In genomic region chr16:17402855-17403254, GRCm38 (mm10) we compare ENCODE assay signal across 8 mouse cellular contexts. TPM values are rescaled to one million over a fixed set of nuclear protein-coding genes. Genes with fewer than 3 reads are reported as not detected.
DNase-seq lines count a peak whose midpoint lies in the region; ATAC-seq and TF ChIP-seq lines count a peak whose summit lies in the region.

No protein-coding gene starts in this region.

- H3K9me3 ChIP-seq in liver, embryonic 13.5 days (replicated peaks): no peaks in the 10 kb centered on the region

- no peak overlapping the region for H3K27ac ChIP-seq in heart, adult 2 months
- no peak overlapping the region for H3K27ac ChIP-seq in liver, embryonic 13.5 days

- H3K9ac ChIP-seq in heart, adult 2 months (ENCODE audit: low read depth, low read length): no peak overlapping the region
- no peak overlapping the region for H3K9ac ChIP-seq in liver, embryonic 13.5 days

- WGBS in heart, adult 2 months: 71% methylated on average over 1 of the region's 1 CpGs
- WGBS in liver, embryonic 13.5 days (ENCODE audit: insufficient replicate concordance): 49% methylated on average over 1 of the region's 1 CpGs

- ATAC-seq in liver, embryonic 13.5 days (ENCODE audit: low read depth): no peak

- H3K4me1 ChIP-seq in heart, adult 2 months (ENCODE audit: control insufficient read depth, insufficient read depth, low read length): peaks cover 5% of the 10 kb centered on the region
- peaks cover 30% of the 10 kb centered on the region for H3K4me1 ChIP-seq in liver, embryonic 13.5 days (replicated peaks)

- peak in 1 of 2 experiments; percentile 11 for DNase-seq in heart, adult 2 months
- no peak for DNase-seq in heart, adult 11 months
- DNase-seq in right cerebral cortex, adult 18-20 months: peak; percentile 28
- no peak for DNase-seq in right cerebral cortex, postnatal 14 days
- peak; percentile 61 to 68 for DNase-seq in cerebellum, postnatal 10 days
- peak; percentile 48 for DNase-seq in liver, embryonic 13.5 days
- peak; percentile 89 for DNase-seq in splenic B cell, adult 2 months (ENCODE audit: low read depth, low spot score)
- DNase-seq in gastrocnemius, postnatal 36 days: no peak

- H3K4me3 ChIP-seq in heart, adult 2 months: no peak overlapping the region
- no peak overlapping the region for H3K4me3 ChIP-seq in liver, embryonic 13.5 days (replicated peaks)

- TF ChIP-seq POLR2A in heart, adult 2 months (IDR thresholded peaks at IDR 0.05; ENCODE audit: insufficient read depth, low read depth, low read length): no peak

- intact Hi-C loops in heart, adult 2 months (cut with DNase I): loop anchor here (2.0 kb wide), 1 partner anchor 212 kb away; no protein-coding TSS in a partner anchor
- intact Hi-C loops in gastrocnemius, postnatal 36 days (cut with DNase I): no loop called here

- no peak overlapping the region for H3K4me2 ChIP-seq in liver, embryonic 13.5 days

- H3K36me3 ChIP-seq in heart, adult 2 months (ENCODE audit: control insufficient read depth, insufficient read depth, low read length): no peaks in the 10 kb centered on the region
- H3K36me3 ChIP-seq in liver, embryonic 13.5 days: peaks cover 3% of the 10 kb centered on the region; the same call in 1 of the 2 replicates
- H3K36me3 ChIP-seq in splenic B cell, adult 2 months (ENCODE audit: control insufficient read depth, insufficient read depth, low read length, poor library complexity, severe bottlenecking): no peaks in the 10 kb centered on the region

- H3K27me3 ChIP-seq in heart, adult 2 months (ENCODE audit: control insufficient read depth, insufficient read depth, low read length): no peaks in the 10 kb centered on the region
- no peaks in the 10 kb centered on the region for H3K27me3 ChIP-seq in liver, embryonic 13.5 days
- no peaks in the 10 kb centered on the region for H3K27me3 ChIP-seq in splenic B cell, adult 2 months (ENCODE audit: control insufficient read depth, insufficient read depth, low read length, poor library complexity, severe bottlenecking)

- TF ChIP-seq CTCF in heart, adult 2 months (IDR thresholded peaks at IDR 0.05): peak; percentile 85

- H3K79me2 ChIP-seq in heart, adult 2 months (replicated peaks; ENCODE audit: control insufficient read depth, insufficient read depth, low read length): peaks cover 5% of the 10 kb centered on the region

- no peak for TF ChIP-seq EP300 in heart, adult 2 months (IDR thresholded peaks at IDR 0.05; ENCODE audit: insufficient read depth, low read depth, low read length)

RNA-seq across cellular contexts. Expression of gene Snap29, which starts 2.9 kb away (rescaled TPM):
- 10 to 100 TPM; 15.5 to 17.0 TPM for total RNA-seq in heart, adult 2 months (2021)
- 5.0 and 8.1 TPM in 2 replicates for polyA plus RNA-seq in heart, adult 2 months (2012; rRNA removed)
- 8.8 and 10.7 TPM in 2 replicates for polyA plus RNA-seq in liver, embryonic 13.5 days (2015; fragmentation: Nextera tagmentation; extraction: Ambion mirVana)
- 10 to 100 TPM; 14.2 to 15.6 TPM for total RNA-seq in gastrocnemius, postnatal 36 days (2021)

RNA-seq across cellular contexts. Expression of gene Pi4ka, which starts 3.3 kb away (rescaled TPM):
- 10 to 100 TPM; 56.4 to 57.1 TPM for total RNA-seq in heart, adult 2 months (2021)
- 49.0 and 61.2 TPM in 2 replicates for polyA plus RNA-seq in heart, adult 2 months (2012; rRNA removed)
- 12.9 and 15.1 TPM in 2 replicates for polyA plus RNA-seq in liver, embryonic 13.5 days (2015; fragmentation: Nextera tagmentation; extraction: Ambion mirVana)
- 10 to 100 TPM; 16.7 to 18.2 TPM for total RNA-seq in gastrocnemius, postnatal 36 days (2021)

RNA-seq across cellular contexts. Expression of gene Crkl, which starts 48.9 kb away (rescaled TPM):
- 10 to 100 TPM; 26.2 to 27.2 TPM for total RNA-seq in heart, adult 2 months (2021)
- polyA plus RNA-seq in heart, adult 2 months (2012; rRNA removed): 31.2 and 36.5 TPM in 2 replicates
- 30.8 and 35.8 TPM in 2 replicates for polyA plus RNA-seq in liver, embryonic 13.5 days (2015; fragmentation: Nextera tagmentation; extraction: Ambion mirVana)
- total RNA-seq in gastrocnemius, postnatal 36 days (2021): 10 to 100 TPM; 17.3 to 17.6 TPM

Comparison
In these comparisons a context has a peak if more than half of its experiments do, and no peak if none do; other contexts are left out.
1. DNase-seq: peak in right cerebral cortex, adult 18-20 months (single experiment), cerebellum, postnatal 10 days (2 of 2), liver, embryonic 13.5 days (single experiment) and splenic B cell, adult 2 months (single experiment); none in heart, adult 11 months (single experiment), right cerebral cortex, postnatal 14 days (single experiment) and gastrocnemius, postnatal 36 days (0 of 2).